Mouse (Mus musculus) midbrain, embryonic 14.5 days (tissue): ENCODE measurements at regions not wholly inside any gene's neighbourhood (a gene's known extent, or its start where the extent isn't known, plus 50 kb on each side); places are given as distances from the start of the nearest gene placed in this dataset.

Source experiments
- ATAC-seq: fragments of 200-750 bp; cut with Nextera tagmentation; 2 replicates; pipeline ENCODE4 v1.8.0; 2017; ENCODE audit warnings: moderate number of reproducible peaks, moderate library complexity; ENCODE audit not compliant: low FRiP score, low TSS enrichment
- DNase-seq: peaks from one replicate; pipeline ENCODE4 v3.0.0-alpha.2; 2015
- H3K27ac ChIP-seq: fragments of 300-500 bp; sonication (generic); replicated peaks from 2 replicates; pipeline ENCODE4 v1.5.1; 2014; ENCODE audit warnings: mild to moderate bottlenecking, low read depth, low read length, moderate library complexity
- H3K27me3 ChIP-seq: fragments of 300-500 bp; sonication (generic); 2 replicates; pipeline ENCODE4 v1.6.1; 2014; ENCODE audit warnings: low read length, control low read depth, mixed read lengths; ENCODE audit not compliant: control insufficient read depth, insufficient read depth
- H3K36me3 ChIP-seq: fragments of 300-500 bp; sonication (generic); 2 replicates; pipeline ENCODE4 v1.6.1; 2014; ENCODE audit warnings: low read length, control low read depth; ENCODE audit not compliant: control insufficient read depth, insufficient read depth
- H3K4me1 ChIP-seq: fragments of 300-500 bp; sonication (generic); 2 replicates; pipeline ENCODE4 v1.6.1; 2014; ENCODE audit warnings: mild to moderate bottlenecking, antibody characterized with exemption, low read length, control low read depth; ENCODE audit not compliant: control insufficient read depth, insufficient read depth
- H3K4me2 ChIP-seq: fragments of 300-500 bp; sonication (generic); 2 replicates; pipeline ENCODE4 v1.6.1; 2014; ENCODE audit warnings: mild to moderate bottlenecking, low read length, moderate library complexity
- H3K4me3 ChIP-seq: fragments of 300-500 bp; sonication (generic); replicated peaks from 2 replicates; pipeline ENCODE4 v1.5.1; 2014; ENCODE audit warnings: low read depth, low read length
- H3K9ac ChIP-seq: fragments of 300-500 bp; sonication (generic); replicated peaks from 2 replicates; pipeline ENCODE4 v1.6.1; 2014; ENCODE audit warnings: mild to moderate bottlenecking, low read length, moderate library complexity
- H3K9me3 ChIP-seq: fragments of 300-500 bp; sonication (generic); 2 replicates; pipeline ENCODE4 v1.6.1; 2016; ENCODE audit warnings: low read length, control low read depth, mixed read lengths; ENCODE audit not compliant: control insufficient read depth
- WGBS: fragments of 180-500 bp; shearing (Covaris S2); extraction: QIAGEN DNeasy Blood & Tissue Kit; methylation state at CpG from one replicate; pipeline ENCODE4 v1.1.7; 2014; 5-methylcytosine and 5-hydroxymethylcytosine counted together

GRCm38 (mm10) chr1:35106665-35107064 is 256.9 kb downstream of the Plekhb2 start:
- H3K4me3 ChIP-seq, result no peak overlapping the region
- no peak overlapping the region for H3K27ac ChIP-seq
- H3K4me1 ChIP-seq, result no peaks in the 10 kb centered on the region
- no peak overlapping the region for H3K9ac ChIP-seq
- DNase-seq, result no peak
- peak; percentile 69; the same call in 1 of the 2 replicates for ATAC-seq
- H3K9me3 ChIP-seq, result no peaks in the 10 kb centered on the region
- no peaks in the 10 kb centered on the region for H3K27me3 ChIP-seq
- H3K36me3 ChIP-seq, result no peaks in the 10 kb centered on the region
- H3K4me2 ChIP-seq, result no peak overlapping the region
- 91% methylated on average over 1 of the region's 1 CpGs for WGBS

- Histone ChIP-seq H3K4me1 (no peaks in the 10 kb centered on the region), H3K27ac (no peak overlapping the region), H3K27me3 (no peaks in the 10 kb centered on the region), H3K4me3 (no peak overlapping the region), H3K9ac (no peak overlapping the region), H3K4me2 (no peak overlapping the region), H3K9me3 (no peaks in the 10 kb centered on the region), H3K36me3 (no peaks in the 10 kb centered on the region)
- DNase-seq, result no peak
- no peak for ATAC-seq
- 74% methylated on average over 1 of the region's 1 CpGs for WGBS
Observed at GRCm38 (mm10) chr1:35109801-35110200, 260.0 kb downstream of the Plekhb2 start.

GRCm38 (mm10) chr1:35115521-35115920 is 265.7 kb downstream of the Plekhb2 start:
- no peaks in the 10 kb centered on the region for H3K36me3 ChIP-seq
- H3K27me3 ChIP-seq, result no peaks in the 10 kb centered on the region
- H3K4me3 ChIP-seq, result no peak overlapping the region
- H3K27ac ChIP-seq, result no peak overlapping the region
- no peak for ATAC-seq
- H3K9me3 ChIP-seq, result 0 out of 2 replicates have a peak, but pooled peaks cover 2% of the 10 kb centered on the region
- DNase-seq, result no peak
- no peak overlapping the region for H3K9ac ChIP-seq
- no peaks in the 10 kb centered on the region for H3K4me1 ChIP-seq
- no peak overlapping the region for H3K4me2 ChIP-seq

- H3K4me1 ChIP-seq, result no peaks in the 10 kb centered on the region
- H3K4me2 ChIP-seq, result no peak overlapping the region
- no peaks in the 10 kb centered on the region for H3K9me3 ChIP-seq
- no peaks in the 10 kb centered on the region for H3K27me3 ChIP-seq
- no peak overlapping the region for H3K9ac ChIP-seq
- DNase-seq, result no peak
- no peaks in the 10 kb centered on the region for H3K36me3 ChIP-seq
- H3K27ac ChIP-seq, result no peak overlapping the region
- WGBS, result 87% methylated on average over 3 of the region's 3 CpGs
- no peak overlapping the region for H3K4me3 ChIP-seq
- no peak for ATAC-seq
Observed at GRCm38 (mm10) chr1:35137907-35138306, 288.1 kb downstream of the Plekhb2 start.

- H3K9ac ChIP-seq, result no peak overlapping the region
- no peak overlapping the region for H3K4me2 ChIP-seq
- no peak overlapping the region for H3K27ac ChIP-seq
- no peak overlapping the region for H3K4me3 ChIP-seq
- H3K36me3 ChIP-seq, result no peaks in the 10 kb centered on the region
- no peak for ATAC-seq
- DNase-seq, result no peak
- no peaks in the 10 kb centered on the region for H3K9me3 ChIP-seq
- H3K27me3 ChIP-seq, result no peaks in the 10 kb centered on the region
- no peaks in the 10 kb centered on the region for H3K4me1 ChIP-seq
Observed at GRCm38 (mm10) chr1:35149036-35149435, 299.3 kb downstream of the Plekhb2 start.

- ATAC-seq, result no peak
- no peak overlapping the region for H3K4me2 ChIP-seq
- no peaks in the 10 kb centered on the region for H3K9me3 ChIP-seq
- no peaks in the 10 kb centered on the region for H3K4me1 ChIP-seq
- no peaks in the 10 kb centered on the region for H3K36me3 ChIP-seq
- no peak for DNase-seq
- no peak overlapping the region for H3K27ac ChIP-seq
- H3K9ac ChIP-seq, result no peak overlapping the region
- H3K27me3 ChIP-seq, result no peaks in the 10 kb centered on the region
- H3K4me3 ChIP-seq, result no peak overlapping the region
Observed at GRCm38 (mm10) chr1:35162506-35162905, 312.7 kb downstream of the Plekhb2 start.

- no peaks in the 10 kb centered on the region for H3K27me3 ChIP-seq
- H3K36me3 ChIP-seq, result no peaks in the 10 kb centered on the region
- H3K9me3 ChIP-seq, result no peaks in the 10 kb centered on the region
- no peak overlapping the region for H3K4me3 ChIP-seq
- H3K4me2 ChIP-seq, result no peak overlapping the region
- DNase-seq (no peak), ATAC-seq (no peak)
- no peaks in the 10 kb centered on the region for H3K4me1 ChIP-seq
- 90% methylated on average over 2 of the region's 2 CpGs for WGBS
- H3K27ac ChIP-seq, result no peak overlapping the region
- H3K9ac ChIP-seq, result no peak overlapping the region
Observed at GRCm38 (mm10) chr1:35200656-35201055, 350.9 kb downstream of the Plekhb2 start.

GRCm38 (mm10) chr1:35201083-35201879 is 351.5 kb downstream of the Plekhb2 start:
- Histone ChIP-seq H3K36me3 (no peaks in the 10 kb centered on the region), H3K27me3 (no peaks in the 10 kb centered on the region), H3K4me2 (no peak overlapping the region), H3K9me3 (no peaks in the 10 kb centered on the region), H3K9ac (no peak overlapping the region), H3K4me3 (no peak overlapping the region), H3K4me1 (no peaks in the 10 kb centered on the region), H3K27ac (no peak overlapping the region)
- no peak for DNase-seq
- WGBS, result 79% methylated on average over 7 of the region's 7 CpGs
- ATAC-seq, result no peak

GRCm38 (mm10) chr1:35201880-35202220 is 352.1 kb downstream of the Plekhb2 start:
- Histone ChIP-seq H3K9ac (no peak overlapping the region), H3K27ac (no peak overlapping the region), H3K4me2 (no peak overlapping the region), H3K4me1 (no peaks in the 10 kb centered on the region), H3K4me3 (no peak overlapping the region), H3K36me3 (no peaks in the 10 kb centered on the region), H3K27me3 (no peaks in the 10 kb centered on the region), H3K9me3 (no peaks in the 10 kb centered on the region)
- WGBS, result 84% methylated on average over 1 of the region's 1 CpGs
- ATAC-seq (no peak), DNase-seq (no peak)
